Comparison of ENCODE assay signal across 8 mouse cellular contexts in the genomic region with DNA sequence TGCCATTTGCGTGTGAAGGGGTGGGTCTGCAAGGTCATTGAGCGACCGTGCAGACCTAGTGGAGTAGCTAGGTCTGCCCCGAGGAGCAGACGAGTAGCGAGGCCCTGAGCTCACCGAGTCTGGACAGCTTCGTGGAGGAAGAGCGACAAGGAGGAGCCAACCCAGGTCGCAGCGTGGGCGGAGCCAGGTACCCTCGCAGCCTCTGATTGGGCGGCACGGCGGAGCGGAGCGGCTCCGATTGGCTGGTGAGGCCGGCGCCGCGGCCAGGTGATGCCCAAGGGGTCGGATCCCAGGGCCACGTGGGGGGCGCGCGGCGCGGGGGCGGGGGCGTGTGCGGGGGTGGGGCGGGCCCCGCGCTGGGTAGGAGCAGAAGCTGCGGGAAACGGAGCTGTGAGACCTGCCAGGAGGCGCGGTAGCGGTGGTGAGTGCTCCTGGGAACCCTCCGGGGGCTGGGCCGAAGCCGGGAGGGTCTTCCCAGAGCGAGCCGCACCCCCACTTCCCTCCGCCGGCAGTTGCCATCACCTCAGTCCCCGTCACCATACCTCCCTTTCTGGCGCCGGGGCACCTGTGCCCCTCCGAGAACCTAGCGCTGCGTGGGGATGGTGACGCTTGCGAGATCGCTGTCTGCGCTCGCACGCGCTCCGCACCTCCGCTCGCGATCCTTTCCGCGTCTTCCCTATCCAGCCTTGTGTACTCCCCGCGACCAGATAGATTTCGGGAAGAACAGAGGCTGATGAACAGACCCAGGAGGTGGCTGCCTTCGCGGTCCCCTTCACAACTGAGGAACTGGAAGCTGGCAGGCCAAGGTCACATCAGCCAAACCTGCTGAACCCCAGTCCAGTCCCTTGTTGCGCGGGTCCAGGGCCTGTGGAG. TPM values are rescaled to one million over a fixed set of nuclear protein-coding genes. Genes with fewer than 3 reads are reported as not detected.
DNase-seq lines count a peak whose midpoint lies in the region; ATAC-seq lines count a peak whose summit lies in the region.

Gene Sh2d5, plus strand, starts transcription at position 316 of the 873 bp plus-strand sequence.
Gene Kif17, plus strand, starts transcription at position 348 of the 873 bp plus-strand sequence.

- peaks cover 35% of the 10 kb centered on the region for H3K4me1 ChIP-seq in limb, embryonic 11.5 days (ENCODE audit: control insufficient read depth, insufficient read depth, low read length)
- H3K4me1 ChIP-seq in midbrain, embryonic 12.5 days, result peaks cover 32% of the 10 kb centered on the region

- WGBS in limb, embryonic 11.5 days, result 1% methylated on average over 61 of the region's 74 CpGs
- 1% methylated on average over 72 of the region's 74 CpGs for WGBS in midbrain, embryonic 12.5 days

- H3K4me3 ChIP-seq in limb, embryonic 11.5 days (ENCODE audit: low read depth, low read length), result peak within 1 kb of the TSS; percentile 49
- H3K4me3 ChIP-seq in midbrain, embryonic 12.5 days, result peak within 1 kb of the TSS; percentile 57

- H3K36me3 ChIP-seq in limb, embryonic 11.5 days (ENCODE audit: control insufficient read depth, insufficient read depth, low read length), result peaks cover 10% of the 10 kb centered on the region
- H3K36me3 ChIP-seq in midbrain, embryonic 12.5 days, result peaks cover 24% of the 10 kb centered on the region

- H3K9me3 ChIP-seq in limb, embryonic 11.5 days (ENCODE audit: control insufficient read depth, low read length), result no peaks in the 10 kb centered on the region
- H3K9me3 ChIP-seq in midbrain, embryonic 12.5 days, result no peaks in the 10 kb centered on the region

- peak within 1 kb of the TSS; percentile 93 for H3K4me2 ChIP-seq in limb, embryonic 11.5 days (ENCODE audit: low read depth, severe bottlenecking)
- peak within 1 kb of the TSS; percentile 96 for H3K4me2 ChIP-seq in midbrain, embryonic 12.5 days (replicated peaks)

- peak within 1 kb of the TSS; percentile 34; the same call in 1 of the 2 replicates for H3K9ac ChIP-seq in limb, embryonic 11.5 days (ENCODE audit: low read length)
- H3K9ac ChIP-seq in midbrain, embryonic 12.5 days (replicated peaks), result peak within 1 kb of the TSS; percentile 52

- DNase-seq in ovary, adult 18-20 months (ENCODE audit: low spot score), result peak; percentile 59
- DNase-seq in ovary, postnatal 10 days (ENCODE audit: low spot score), result no peak
- peak; percentile 71 for DNase-seq in embryo, embryonic 11.5 days (ENCODE audit: low read depth, low spot score)
- peak; percentile 97 for DNase-seq in heart, adult 11 months
- DNase-seq in kidney, adult 11 months, result peak; percentile 65
- peak; percentile 89 for DNase-seq in limb, embryonic 11.5 days (ENCODE audit: low spot score)
- peak; percentile 62 to 81 for DNase-seq in spleen, postnatal 10 days (ENCODE audit: low spot score in 2 of 2)

- ATAC-seq in limb, embryonic 11.5 days (ENCODE audit: insufficient number of reproducible peaks, low FRiP score, low TSS enrichment, low read depth), result peak; percentile 80
- peak; percentile 87 for ATAC-seq in midbrain, embryonic 12.5 days (ENCODE audit: low FRiP score, low read depth)

- H3K27ac ChIP-seq in limb, embryonic 11.5 days (replicated peaks; ENCODE audit: low read depth, low read length), result no peak within 1 kb of the TSS
- H3K27ac ChIP-seq in midbrain, embryonic 12.5 days (replicated peaks), result peak within 1 kb of the TSS; percentile 31

- H3K27me3 ChIP-seq in limb, embryonic 11.5 days (ENCODE audit: control insufficient read depth, insufficient read depth, low read length), result peaks cover 20% of the 10 kb centered on the region
- H3K27me3 ChIP-seq in midbrain, embryonic 12.5 days, result peaks cover 69% of the 10 kb centered on the region

RNA-seq across cellular contexts. Expression of gene Sh2d5, which starts in this region (rescaled TPM):
- polyA plus RNA-seq in limb, embryonic 11.5 days (2014; fragmentation: Nextera tagmentation; extraction: Ambion mirVana), result 1.3 and 1.4 TPM in 2 replicates
- polyA plus RNA-seq in midbrain, embryonic 12.5 days (2016; fragmentation: Nextera tagmentation; extraction: Ambion mirVana), result 3.2 and 3.3 TPM in 2 replicates

RNA-seq across cellular contexts. Expression of gene Kif17, which starts in this region (rescaled TPM):
- 0.68 and 0.70 TPM in 2 replicates for polyA plus RNA-seq in limb, embryonic 11.5 days (2014; fragmentation: Nextera tagmentation; extraction: Ambion mirVana)
- 0.63 and 1.2 TPM in 2 replicates for polyA plus RNA-seq in midbrain, embryonic 12.5 days (2016; fragmentation: Nextera tagmentation; extraction: Ambion mirVana)
